Mouse (Mus musculus) heart, embryonic 15.5 days (tissue): ENCODE measurements around the gene Cdk19. TPM values are rescaled to one million over a fixed set of nuclear protein-coding genes. Genes with fewer than 3 reads are reported as not detected.
A peak's percentile ranks its signal among the peaks of the same experiment; 100 is the strongest.
"Not testable (repeated sequence)": the region's sequence is repeated elsewhere in the genome, so short reads cannot be mapped to it uniquely, and the experiment has no call there.

Experiments
- ATAC-seq: fragments of 200-750 bp; cut with Nextera tagmentation; replicated peaks from 2 replicates; pipeline ENCODE4 v1.8.0; 2017; ENCODE audit warnings: low read depth, moderate TSS enrichment; ENCODE audit not compliant: insufficient number of reproducible peaks, insufficient read depth, low FRiP score
- H3K27ac ChIP-seq: fragments of 300-500 bp; sonication (generic); 2 replicates; pipeline ENCODE4 v1.5.1; 2015; ENCODE audit warnings: mild to moderate bottlenecking, inconsistent platforms
- H3K27me3 ChIP-seq: fragments of 300-500 bp; sonication (generic); 2 replicates; pipeline ENCODE4 v1.6.1; 2015; ENCODE audit warnings: inconsistent platforms
- H3K36me3 ChIP-seq: fragments of 300-500 bp; sonication (generic); 2 replicates; pipeline ENCODE4 v1.6.1; 2015; ENCODE audit warnings: mild to moderate bottlenecking, inconsistent platforms
- H3K4me1 ChIP-seq: fragments of 300-500 bp; sonication (generic); replicated peaks from 2 replicates; pipeline ENCODE4 v1.6.1; 2015; ENCODE audit warnings: inconsistent platforms
- H3K4me2 ChIP-seq: fragments of 300-500 bp; sonication (generic); 2 replicates; pipeline ENCODE4 v1.6.1; 2015; ENCODE audit warnings: inconsistent platforms, mild to moderate bottlenecking, moderate library complexity
- H3K4me3 ChIP-seq: fragments of 300-500 bp; sonication (generic); 2 replicates; pipeline ENCODE4 v1.5.1; 2015; ENCODE audit warnings: mild to moderate bottlenecking, inconsistent platforms
- H3K9ac ChIP-seq: fragments of 300-500 bp; sonication (generic); 2 replicates; pipeline ENCODE4 v1.6.1; 2015; ENCODE audit warnings: mild to moderate bottlenecking, inconsistent platforms
- H3K9me3 ChIP-seq: fragments of 300-500 bp; sonication (generic); replicated peaks from 2 replicates; pipeline ENCODE4 v1.6.1; 2016; ENCODE audit warnings: inconsistent platforms
- WGBS: fragments of 180-500 bp; shearing (Covaris S2); methylation state at CpG from one replicate; pipeline ENCODE4 v1.1.7; 2015; ENCODE audit warnings: mixed read lengths; 5-methylcytosine and 5-hydroxymethylcytosine counted together
- polyA plus RNA-seq: library from polyadenylated mRNA; unstranded; fragments of >200 nt; fragmentation: Nextera tagmentation; extraction: Ambion mirVana; gene quantifications from 2 replicates; pipeline ENCODE4 v1.2.1, GENCODE M21; 2015

The Cdk19 gene
- polyA plus RNA-seq, 1 experiment from 2014 or later: 5.3 TPM

DNA sequence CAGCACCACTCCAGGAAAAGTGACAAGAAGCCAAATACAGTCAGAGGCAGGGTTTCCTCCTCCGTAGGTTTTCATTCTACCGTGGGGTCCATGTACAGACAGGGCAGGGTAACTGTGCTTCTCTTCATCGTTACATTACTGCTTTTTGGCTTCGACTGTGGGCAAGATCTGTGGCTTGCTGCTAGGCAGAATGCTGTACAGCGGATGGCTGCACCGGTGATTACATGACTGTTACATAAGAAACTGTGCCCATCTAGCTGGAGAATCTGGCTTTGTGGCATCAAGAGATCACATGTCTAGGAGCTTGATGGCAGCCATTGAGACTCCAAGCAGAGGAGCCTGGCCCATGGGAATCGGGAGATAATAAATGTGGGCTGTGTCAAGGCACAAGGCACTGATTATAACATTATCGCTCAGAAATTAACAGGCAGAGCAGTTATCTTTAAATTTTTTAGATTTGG lies 187.0 kb downstream of the Cdk19 start:
- WGBS: 63% methylated on average over 8 of the region's 8 CpGs
- no peaks in the 10 kb centered on the region for H3K27me3 ChIP-seq
- H3K4me2 ChIP-seq: no peak overlapping the region
- no peak overlapping the region for H3K4me3 ChIP-seq
- no peak overlapping the region for H3K27ac ChIP-seq
- ATAC-seq: no peak
- H3K9ac ChIP-seq: no peak overlapping the region
- no peaks in the 10 kb centered on the region for H3K9me3 ChIP-seq
- H3K4me1 ChIP-seq: no peaks in the 10 kb centered on the region
- no peaks in the 10 kb centered on the region for H3K36me3 ChIP-seq

DNA sequence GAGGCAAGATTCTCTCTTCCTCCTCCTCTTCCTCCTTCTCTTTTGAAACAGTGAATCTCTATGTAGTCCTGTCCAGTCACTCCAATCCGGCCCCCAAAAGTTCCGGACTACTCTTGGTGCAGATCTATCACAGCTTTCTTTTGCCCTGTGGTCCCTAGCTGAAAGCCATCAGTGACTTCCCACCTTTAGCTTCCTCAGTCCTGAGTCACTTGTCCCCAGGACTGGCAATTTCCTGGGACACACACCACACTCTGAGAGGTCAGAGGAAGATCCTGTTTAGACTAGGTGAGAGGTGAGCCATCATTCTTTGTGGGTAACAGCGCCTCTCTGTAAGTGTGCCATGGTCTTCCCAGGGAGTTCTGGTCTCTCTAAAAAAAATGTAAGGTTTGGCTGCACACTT lies 187.6 kb downstream of the Cdk19 start:
- 68% methylated on average over 3 of the region's 3 CpGs for WGBS
- Histone ChIP-seq H3K9ac (no peak overlapping the region), H3K36me3 (no peaks in the 10 kb centered on the region), H3K4me1 (no peaks in the 10 kb centered on the region), H3K9me3 (no peaks in the 10 kb centered on the region), H3K4me2 (no peak overlapping the region), H3K27me3 (no peaks in the 10 kb centered on the region), H3K4me3 (no peak overlapping the region), H3K27ac (no peak overlapping the region)
- ATAC-seq: no peak

DNA sequence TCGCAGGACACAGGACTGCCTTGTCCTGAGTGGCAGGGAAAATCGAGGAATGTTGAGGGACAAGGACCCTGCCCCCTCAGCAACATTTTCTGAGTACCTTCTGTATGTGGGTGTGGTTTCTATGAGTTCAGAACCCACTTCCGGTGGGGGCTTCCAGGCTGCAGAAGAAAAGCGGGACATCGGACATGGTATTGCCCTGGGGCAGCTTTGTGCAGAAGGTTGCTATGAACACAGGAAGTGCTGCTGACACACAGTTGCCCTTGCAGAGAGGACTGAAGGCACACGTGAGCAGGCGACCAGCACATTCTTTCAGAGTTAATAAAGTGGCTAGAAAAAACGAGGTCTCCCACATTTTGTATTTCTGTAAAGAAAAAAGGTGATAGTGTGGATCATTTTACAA lies 188.2 kb downstream of the Cdk19 start:
- no peaks in the 10 kb centered on the region for H3K9me3 ChIP-seq
- H3K9ac ChIP-seq: no peak overlapping the region
- no peaks in the 10 kb centered on the region for H3K36me3 ChIP-seq
- H3K4me3 ChIP-seq: no peak overlapping the region
- H3K27ac ChIP-seq: no peak overlapping the region
- WGBS: 34% methylated on average over 8 of the region's 8 CpGs
- H3K4me2 ChIP-seq: 0 out of 2 replicates have a peak overlapping the region, but pooled peaks have one; percentile 17
- H3K4me1 ChIP-seq: no peaks in the 10 kb centered on the region
- no peaks in the 10 kb centered on the region for H3K27me3 ChIP-seq
- ATAC-seq: no peak

DNA sequence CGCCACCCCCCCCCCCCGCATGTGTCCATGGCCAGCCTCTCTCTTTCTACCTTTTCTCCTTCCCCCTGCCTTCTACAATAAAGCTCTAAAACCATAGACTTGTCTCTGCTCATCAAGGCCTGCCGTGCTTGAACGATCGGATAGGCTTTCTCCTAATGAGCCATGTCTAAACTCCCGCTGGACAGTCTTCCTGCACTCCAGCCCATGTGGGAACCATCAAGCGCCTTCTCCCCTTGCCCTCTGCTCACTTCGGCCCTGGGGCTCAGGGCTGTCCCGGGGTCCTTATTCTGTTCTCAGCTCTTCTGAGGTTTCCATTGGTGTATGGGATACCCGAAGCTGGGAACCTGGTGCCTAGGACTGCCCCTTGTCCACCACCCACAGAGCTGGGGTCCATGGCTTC lies 189.3 kb downstream of the Cdk19 start:
- Histone ChIP-seq H3K27ac (no peak overlapping the region), H3K4me2 (no peak overlapping the region), H3K36me3 (no peaks in the 10 kb centered on the region), H3K27me3 (no peaks in the 10 kb centered on the region), H3K4me1 (no peaks in the 10 kb centered on the region), H3K9ac (no peak overlapping the region), H3K4me3 (no peak overlapping the region), H3K9me3 (no peaks in the 10 kb centered on the region)
- WGBS: 71% methylated on average over 8 of the region's 10 CpGs
- ATAC-seq: no peak

DNA sequence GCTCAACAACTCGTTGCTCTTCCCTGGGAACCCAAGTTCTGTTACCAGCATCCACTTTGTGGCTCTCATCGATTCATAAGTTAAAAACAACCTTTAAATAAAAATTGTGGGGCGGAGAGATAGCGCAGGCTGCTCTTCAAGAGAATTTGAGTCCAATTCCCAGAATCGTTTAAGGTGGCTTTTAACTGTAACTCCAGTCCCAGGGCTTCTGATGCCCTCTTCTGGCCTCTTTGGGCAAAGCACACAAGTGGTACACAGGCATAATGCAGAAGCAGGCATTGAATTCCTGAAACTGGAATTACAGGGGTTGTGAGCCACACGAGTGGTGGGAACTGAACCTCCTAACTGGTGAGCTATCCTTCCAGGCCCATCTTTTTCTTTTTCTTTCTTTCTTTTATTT lies 190.3 kb downstream of the Cdk19 start:
- Histone ChIP-seq H3K4me1 (no peaks in the 10 kb centered on the region), H3K9me3 (no peaks in the 10 kb centered on the region), H3K36me3 (no peaks in the 10 kb centered on the region), H3K9ac (no peak overlapping the region), H3K27me3 (no peaks in the 10 kb centered on the region), H3K27ac (no peak overlapping the region), H3K4me2 (no peak overlapping the region), H3K4me3 (no peak overlapping the region)
- ATAC-seq: no peak
- 54% methylated on average over 6 of the region's 6 CpGs for WGBS

DNA sequence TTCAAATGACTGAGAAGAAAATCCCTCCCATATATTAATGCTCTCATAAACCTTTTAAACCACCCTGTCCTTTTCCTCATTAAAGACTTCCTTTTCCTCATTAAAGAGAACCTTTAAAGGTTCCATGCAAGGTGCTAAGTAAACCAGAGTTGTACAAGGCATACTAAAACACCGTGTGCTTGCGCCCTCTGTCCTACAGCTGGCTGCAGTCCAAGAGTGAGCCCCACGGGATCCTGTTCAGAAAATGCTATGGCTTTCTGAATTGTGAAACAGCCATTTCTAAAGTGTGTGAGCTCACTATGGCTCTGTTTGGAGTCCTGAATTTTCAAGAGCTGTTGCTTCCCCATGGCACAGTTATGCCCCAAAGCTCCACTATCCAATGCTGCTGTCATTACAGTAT lies 191.3 kb downstream of the Cdk19 start:
- ATAC-seq: no peak
- Histone ChIP-seq H3K27me3 (no peaks in the 10 kb centered on the region), H3K9ac (no peak overlapping the region), H3K36me3 (no peaks in the 10 kb centered on the region), H3K9me3 (no peaks in the 10 kb centered on the region), H3K4me3 (no peak overlapping the region), H3K4me2 (no peak overlapping the region), H3K4me1 (no peaks in the 10 kb centered on the region), H3K27ac (no peak overlapping the region)
- WGBS: 59% methylated on average over 3 of the region's 3 CpGs

DNA sequence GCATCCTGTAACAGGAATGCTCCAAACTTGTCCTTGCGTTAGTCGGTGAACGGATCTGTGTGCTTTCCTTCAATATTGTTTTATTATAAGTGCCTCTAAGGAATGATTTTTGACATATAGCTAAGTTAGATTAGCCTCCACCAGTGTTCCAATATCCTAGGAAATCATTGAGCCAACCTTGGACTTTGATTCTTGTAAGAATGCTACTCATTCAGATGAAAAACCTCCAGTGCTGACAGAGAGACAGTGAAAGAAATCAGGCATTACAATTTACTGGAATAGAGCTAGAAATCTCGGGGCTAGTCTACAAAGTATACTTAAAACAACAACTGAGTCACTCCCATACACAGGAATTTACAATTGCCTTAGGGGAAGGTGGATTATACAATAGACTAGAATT lies 193.2 kb downstream of the Cdk19 start:
- H3K4me1 ChIP-seq, H3K4me3 ChIP-seq, H3K4me2 ChIP-seq, ATAC-seq, H3K9me3 ChIP-seq, H3K27ac ChIP-seq, H3K36me3 ChIP-seq, H3K27me3 ChIP-seq, H3K9ac ChIP-seq: not testable (repeated sequence)
- WGBS: 86% methylated on average over 4 of the region's 4 CpGs

Other genes starting within 250 kb of the Cdk19 start
- gene Slc16a10, start 197.3 kb upstream of the Cdk19 start, polyA plus RNA-seq: 14.8 and 20.8 TPM in 2 replicates
- 35.5 and 36.4 TPM in 2 replicates for gene Rpf2, start 92.5 kb upstream of the Cdk19 start, polyA plus RNA-seq
- gene Gtf3c6, start 81.5 kb upstream of the Cdk19 start, polyA plus RNA-seq: 59.9 and 65.9 TPM in 2 replicates
- gene Amd1, start 37.4 kb upstream of the Cdk19 start, polyA plus RNA-seq: 34.5 and 34.7 TPM in 2 replicates
- not detected in 2 replicates for gene Slc22a16, start 230.8 kb downstream of the Cdk19 start, polyA plus RNA-seq